Mouse (Mus musculus) cerebellum, adult 2 months (tissue): ENCODE measurements around the gene Lpo. TPM values are rescaled to one million over a fixed set of nuclear protein-coding genes. Genes with fewer than 3 reads are reported as not detected.

Experiments used
- DNase-seq, 2 experiments: peaks; one replicate each; pipeline ENCODE4 v3.0.0; 2021
- H3K27ac ChIP-seq: fragments of 200-500 bp; 2 replicates; pipeline ENCODE4 v1.5.1; 2012; ENCODE audit warnings: low read length, control low read depth, inconsistent platforms; ENCODE audit not compliant: insufficient read depth
- H3K27me3 ChIP-seq: fragments of 200-500 bp; 2 replicates; pipeline ENCODE4 v1.6.1; 2012; ENCODE audit warnings: inconsistent platforms, mild to moderate bottlenecking, low read length, moderate library complexity; ENCODE audit not compliant: control insufficient read depth, insufficient read depth
- H3K4me1 ChIP-seq: fragments of 200-500 bp; 2 replicates; pipeline ENCODE4 v1.6.1; 2011; ENCODE audit warnings: low read length; ENCODE audit not compliant: control insufficient read depth, insufficient read depth
- H3K4me3 ChIP-seq: fragments of 200-500 bp; replicated peaks from 2 replicates; pipeline ENCODE3; 2011; ENCODE audit warnings: mild to moderate bottlenecking, low read depth, low read length, control low read depth; ENCODE audit not compliant: insufficient read depth
- CTCF ChIP-seq: fragments of 200-500 bp; IDR thresholded peaks from 2 replicates; pipeline ENCODE4 v1.5.1; 2011; ENCODE audit warnings: low read depth, mild to moderate bottlenecking, control low read depth, low read length, moderate library complexity, borderline replicate concordance; ENCODE audit not compliant: insufficient read depth
- POLR2A ChIP-seq: fragments of 200-500 bp; IDR thresholded peaks from 2 replicates; pipeline ENCODE4 v1.6.1; 2011; ENCODE audit warnings: low read length, control low read depth, borderline replicate concordance; ENCODE audit not compliant: insufficient read depth
- WGBS: fragments of 180-500 bp; shearing (Covaris S2); methylation state at CpG from one replicate; pipeline ENCODE4 v1.1.7; 2018; 5-methylcytosine and 5-hydroxymethylcytosine counted together
- polyA plus RNA-seq: library from polyadenylated mRNA; depleted of rRNA; stranded (reverse); fragments of >200 nt; gene quantifications from 2 replicates; pipeline ENCODE4 v1.2.3, GENCODE M21; 2012

The Lpo gene
- polyA plus RNA-seq, 1 experiment = 6.5 TPM

DNA sequence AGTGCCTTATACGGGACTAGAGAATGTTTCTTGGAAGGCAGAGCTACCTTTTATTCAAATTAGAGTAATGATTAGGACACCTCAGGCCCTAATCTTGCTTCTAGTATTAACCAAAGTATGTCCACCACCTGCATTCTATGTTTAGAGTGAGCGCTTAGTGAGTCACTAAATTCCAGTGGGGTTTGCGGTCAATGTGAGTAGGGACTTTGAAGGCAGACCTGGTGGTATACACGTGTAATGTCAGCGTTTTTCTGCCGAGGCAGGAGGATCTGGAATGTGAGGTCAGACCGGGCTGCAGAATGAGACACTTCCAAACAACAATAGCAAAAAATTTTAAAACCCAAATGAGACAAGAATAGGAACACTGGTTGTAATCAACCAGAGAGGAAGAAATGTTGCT, 26.5 kb upstream of the Lpo start:
- DNase-seq = no peak
- Histone ChIP-seq H3K27ac (no peak overlapping the region), H3K27me3 (no peaks in the 10 kb centered on the region), H3K4me3 (no peak overlapping the region), H3K4me1 (no peaks in the 10 kb centered on the region)
- TF ChIP-seq POLR2A (no peak), CTCF (no peak)
- WGBS = 92% methylated on average over 7 of the region's 7 CpGs

DNA sequence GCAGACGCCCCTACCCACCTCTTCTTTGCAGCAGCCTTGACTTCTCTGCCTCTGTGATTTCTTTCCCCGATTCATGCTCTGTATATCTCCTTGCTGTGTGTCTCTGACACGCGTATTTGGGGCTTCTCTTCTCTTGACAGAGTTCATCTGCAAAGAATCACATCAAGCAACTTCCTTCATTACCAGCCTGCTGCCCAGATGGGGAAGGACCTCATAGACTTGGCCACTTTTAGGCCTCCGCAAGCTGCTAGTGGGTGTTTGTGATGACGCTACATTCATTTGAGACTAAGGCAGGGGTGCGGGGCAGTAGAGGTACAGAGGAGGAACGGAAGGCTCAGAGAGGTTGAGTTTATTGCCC, 25.5 kb upstream of the Lpo start:
- TF ChIP-seq POLR2A (no peak), CTCF (no peak)
- 32% methylated on average over 8 of the region's 8 CpGs for WGBS
- no peaks in the 10 kb centered on the region for H3K27me3 ChIP-seq
- no peak for DNase-seq
- no peak overlapping the region for H3K27ac ChIP-seq
- H3K4me1 ChIP-seq = no peaks in the 10 kb centered on the region
- peak overlapping the region; percentile 47 for H3K4me3 ChIP-seq

DNA sequence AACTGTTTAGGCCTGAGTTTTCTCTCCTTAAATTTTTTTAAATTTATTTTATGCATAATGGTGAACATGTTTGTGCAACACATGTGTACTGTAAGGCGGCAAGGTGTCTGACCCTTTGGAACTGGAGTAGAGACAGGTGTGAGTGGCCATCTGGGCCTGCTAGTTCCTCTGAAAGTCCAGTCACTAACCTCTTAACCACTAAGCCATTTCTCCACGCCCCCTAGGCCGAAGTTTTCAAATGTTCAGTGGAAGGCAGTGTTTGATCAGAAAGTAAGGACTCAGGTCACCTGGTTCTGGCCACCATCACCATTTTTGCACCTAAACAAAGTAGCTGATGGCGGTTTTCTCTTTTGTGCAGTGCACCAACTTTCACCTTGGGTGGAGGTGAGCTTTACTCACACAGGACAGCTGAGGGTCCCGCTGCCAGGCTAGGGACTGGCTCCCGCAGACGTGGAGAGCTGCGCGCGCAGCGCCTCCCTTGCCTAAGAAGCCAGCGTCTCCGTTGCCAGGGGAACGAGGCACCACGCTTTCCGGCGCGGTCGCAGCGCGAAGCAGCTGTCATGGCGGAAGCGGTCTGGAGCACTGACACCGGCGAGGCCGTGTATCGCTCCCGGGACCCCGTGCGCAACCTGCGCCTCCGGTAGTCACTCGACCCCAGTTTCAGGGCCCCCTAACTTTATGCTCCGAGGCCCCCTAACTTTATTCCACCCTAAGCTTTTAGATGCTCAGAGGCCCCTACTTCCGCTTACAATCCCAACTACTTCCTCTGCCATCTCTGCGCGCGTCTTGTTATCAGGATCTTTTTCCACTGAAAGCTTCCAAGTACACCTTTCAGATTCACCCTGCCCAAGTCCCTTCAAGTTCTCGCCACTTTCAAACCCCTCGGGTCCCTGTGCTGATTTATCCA, 24.9 kb upstream of the Lpo start, which contains the start of gene Mks1:
TSS of gene Mks1 (plus strand) at position 526 of the 907 bp plus-strand sequence.
- 4% methylated on average over 40 of the region's 40 CpGs for WGBS
- H3K27ac ChIP-seq = no peak within 1 kb of the TSS
- peak within 1 kb of the TSS; percentile 47 for H3K4me3 ChIP-seq
- no peaks in the 10 kb centered on the region for H3K4me1 ChIP-seq
- peak; percentile 89 for DNase-seq
- TF ChIP-seq CTCF (no peak), POLR2A (peak; percentile 77)
- H3K27me3 ChIP-seq = no peaks in the 10 kb centered on the region

DNA sequence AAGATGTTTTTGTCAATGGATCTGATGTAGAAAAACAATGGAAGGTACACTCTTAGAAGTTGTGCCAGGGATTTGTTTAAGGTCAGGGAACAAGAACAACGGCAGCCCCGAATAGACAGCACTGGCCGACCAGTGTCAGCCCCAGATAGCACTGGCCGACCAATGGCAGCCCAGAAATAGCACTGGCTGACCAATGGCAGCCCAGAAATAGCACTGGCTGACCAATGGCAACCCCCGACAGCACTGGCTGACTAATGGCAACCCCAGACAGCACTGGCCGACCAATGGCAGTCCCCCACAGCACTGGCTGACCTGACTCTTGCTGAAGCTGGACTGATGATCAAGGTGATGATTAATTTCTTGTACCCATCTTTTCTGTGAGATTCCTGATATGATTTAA, 19.8 kb upstream of the Lpo start:
- Histone ChIP-seq H3K4me1 (no peaks in the 10 kb centered on the region), H3K27me3 (no peaks in the 10 kb centered on the region), H3K27ac (no peak overlapping the region), H3K4me3 (no peak overlapping the region)
- 61% methylated on average over 6 of the region's 6 CpGs for WGBS
- TF ChIP-seq POLR2A (no peak), CTCF (no peak)
- no peak for DNase-seq

DNA sequence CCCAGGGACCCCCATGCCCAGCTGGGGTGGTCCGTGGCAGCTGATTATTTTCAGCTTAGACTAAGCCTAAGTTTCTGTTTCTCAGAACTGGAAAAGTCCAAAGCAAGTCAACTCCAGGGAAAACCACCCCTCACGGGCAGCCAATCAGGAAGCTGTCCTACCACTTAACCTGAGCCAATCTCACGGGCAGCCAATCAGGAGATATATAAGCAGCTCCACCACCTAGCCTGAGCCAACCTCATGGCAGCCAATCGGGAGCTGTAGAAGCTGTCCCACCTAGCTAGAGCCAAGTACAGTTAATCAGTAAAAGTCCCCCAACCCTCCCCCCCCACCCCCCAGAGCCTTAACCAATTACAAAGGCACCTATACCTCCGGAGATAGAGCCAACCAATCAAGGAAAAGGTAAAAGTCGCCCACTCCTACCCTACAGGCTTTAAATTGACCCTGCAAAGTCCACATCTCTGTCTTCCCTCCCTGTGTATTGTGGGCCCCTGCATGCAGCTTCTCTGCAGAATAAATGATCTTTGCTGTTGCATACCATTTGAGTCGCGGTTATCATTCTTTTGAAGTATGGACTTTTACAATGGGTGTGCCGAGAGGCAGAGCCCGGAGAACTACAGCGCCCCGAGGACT, 19.0 kb upstream of the Lpo start:
- TF ChIP-seq CTCF = no peak
- TF ChIP-seq POLR2A = no peak
- 70% methylated on average over 12 of the region's 12 CpGs for WGBS
- Histone ChIP-seq H3K4me3 (no peak overlapping the region), H3K4me1 (no peaks in the 10 kb centered on the region), H3K27me3 (no peaks in the 10 kb centered on the region), H3K27ac (no peak overlapping the region)
- no peak for DNase-seq

DNA sequence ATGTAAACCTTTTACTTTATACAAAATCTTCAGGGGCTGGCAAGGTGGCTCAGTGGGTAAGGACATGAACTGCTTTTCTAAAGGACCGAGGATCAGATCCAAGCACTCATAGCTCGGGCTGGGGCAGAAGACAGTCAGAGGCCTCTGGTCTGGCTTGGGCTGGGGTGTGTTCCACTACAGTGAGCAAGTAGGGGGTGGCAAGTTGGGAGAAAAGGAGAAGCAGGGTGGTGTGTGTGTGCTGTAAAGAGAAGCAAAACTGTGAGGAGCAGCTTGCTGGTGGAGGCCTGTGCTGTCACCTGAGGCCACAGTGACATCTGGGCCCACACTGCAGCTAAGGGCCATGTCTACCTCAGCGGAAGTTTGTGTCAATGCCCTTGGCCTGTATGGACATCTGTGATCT, 13.3 kb upstream of the Lpo start:
- no peak overlapping the region for H3K4me3 ChIP-seq
- no peak for TF ChIP-seq CTCF
- no peak for TF ChIP-seq POLR2A

DNA sequence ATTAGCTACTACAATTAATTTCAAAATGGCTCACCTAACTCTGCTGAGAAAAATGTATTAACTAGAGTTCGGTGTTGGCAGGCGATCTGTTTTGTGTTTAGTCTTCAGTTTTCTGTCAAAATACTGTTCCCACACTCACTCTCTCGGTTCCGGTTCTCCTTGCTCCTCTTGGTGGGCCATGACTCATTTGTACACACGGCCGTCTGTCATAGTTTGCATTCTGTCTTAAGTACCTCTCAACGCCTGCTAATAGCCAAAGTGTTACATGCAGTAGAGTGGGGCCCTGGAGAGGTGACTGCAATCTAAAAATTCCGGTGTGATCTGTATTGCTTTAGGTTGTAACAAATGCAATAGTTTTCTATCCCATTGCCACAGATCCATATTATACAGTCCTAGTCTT, 12.6 kb upstream of the Lpo start:
- Histone ChIP-seq H3K27me3 (no peaks in the 10 kb centered on the region), H3K4me3 (no peak overlapping the region), H3K4me1 (no peaks in the 10 kb centered on the region), H3K27ac (no peak overlapping the region)
- WGBS = 89% methylated on average over 8 of the region's 8 CpGs
- TF ChIP-seq CTCF (no peak), POLR2A (no peak)
- DNase-seq = no peak

More for the DNA sequence above, 13.3 kb upstream of the Lpo start:
- 81% methylated on average over 3 of the region's 3 CpGs for whole genome bisulfite sequencing
- no peak overlapping the region for H3K27ac ChIP-seq
- H3K4me1 ChIP-seq = no peaks in the 10 kb centered on the region
- DNase-seq = no peak
- no peaks in the 10 kb centered on the region for H3K27me3 ChIP-seq
